Mouse (Mus musculus) MEL (cell line): Measurements from ENCODE around the gene H2-Q1.

Experiments
- CHD2 ChIP-seq: IDR thresholded peaks from 2 replicates; pipeline ENCODE4 v1.6.1; 2011; ENCODE audit warnings: low read length, improper control_type of control experiment
- CTCF ChIP-seq, 3 experiments: IDR thresholded peaks in 2 of 3; conservative IDR thresholded peaks in 1 of 3; 2 replicates each; pipeline ENCODE4 v1.5.1; 2011 to 2012; ENCODE audit warnings: low read length in 3 of 3, low read depth in 2 of 3, mild to moderate bottlenecking in 2 of 3, improper control_type of control experiment in 1 of 3, inconsistent platforms in 1 of 3, mixed read lengths in 1 of 3, moderate library complexity in 1 of 3; ENCODE audit not compliant: control insufficient read depth in 1 of 3, insufficient read depth in 1 of 3, poor library complexity in 1 of 3, severe bottlenecking in 1 of 3
- E2F4 ChIP-seq: IDR thresholded peaks from 2 replicates; pipeline ENCODE4 v1.6.1; 2011; ENCODE audit warnings: low read depth, low read length, improper control_type of control experiment, borderline replicate concordance
- EP300 ChIP-seq, 2 experiments: IDR thresholded peaks; 2 replicates each; pipeline ENCODE4 v1.6.1; 2011; ENCODE audit warnings: improper control_type of control experiment in 2 of 2, low read length in 2 of 2, low read depth in 1 of 2, mild to moderate bottlenecking in 1 of 2
- ETS1 ChIP-seq: IDR thresholded peaks from 2 replicates; pipeline ENCODE4 v1.6.1; 2012; ENCODE audit warnings: low read depth, mild to moderate bottlenecking, inconsistent platforms, low read length, improper control_type of control experiment, moderate library complexity
- POLR2A ChIP-seq, 2 experiments: IDR thresholded peaks; 2 replicates each; pipeline ENCODE4 v1.6.1; 2011 to 2012; ENCODE audit warnings: low read length in 2 of 2, mild to moderate bottlenecking in 2 of 2, control low read depth in 1 of 2, improper control_type of control experiment in 1 of 2, low read depth in 1 of 2, moderate library complexity in 1 of 2; ENCODE audit not compliant: control insufficient read depth in 1 of 2, insufficient read depth in 1 of 2, poor library complexity in 1 of 2
- RAD21 ChIP-seq: IDR thresholded peaks from 2 replicates; pipeline ENCODE4 v1.6.1; 2011; ENCODE audit warnings: mild to moderate bottlenecking, low read depth, low read length, improper control_type of control experiment
- SMC3 ChIP-seq: IDR thresholded peaks from 2 replicates; pipeline ENCODE4 v1.6.1; 2011; ENCODE audit warnings: low read depth, low read length, improper control_type of control experiment
- TAL1 ChIP-seq: IDR thresholded peaks from 2 replicates; pipeline ENCODE4 v1.6.1; 2012; ENCODE audit warnings: mild to moderate bottlenecking, inconsistent platforms, low read length, moderate library complexity, mixed read lengths
- USF1 ChIP-seq: IDR thresholded peaks from 2 replicates; pipeline ENCODE4 v1.6.1; 2014; ENCODE audit warnings: low read depth, mild to moderate bottlenecking, inconsistent platforms, low read length, improper control_type of control experiment, moderate library complexity

DNA sequence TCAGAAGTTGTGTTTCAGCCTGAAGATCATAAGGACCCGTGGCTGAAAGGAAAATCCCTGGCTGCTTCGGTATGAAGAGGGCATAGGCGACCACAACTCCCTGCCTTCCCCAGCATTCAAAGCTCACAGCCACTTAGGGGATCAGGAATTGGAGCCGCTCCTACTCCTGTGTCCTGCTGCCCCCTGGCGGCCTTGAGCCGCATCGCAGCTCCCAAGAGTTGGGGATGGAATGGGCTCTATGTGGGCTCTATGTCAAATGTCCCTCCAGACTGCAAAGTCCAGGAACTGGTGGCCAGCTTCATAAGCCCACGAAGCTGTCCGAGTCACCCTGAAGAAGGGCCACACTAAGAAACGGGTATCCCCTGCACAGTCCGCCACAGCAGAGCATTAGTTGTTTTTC, 45.4 kb upstream of the H2-Q1 start:
- TF ChIP-seq TAL1: no peak
- TF ChIP-seq E2F4: no peak
- no peak for TF ChIP-seq POLR2A (IDR thresholded peaks at IDR 0.05; ENCODE audit: control insufficient read depth in 1 of 2, insufficient read depth in 1 of 2, low read depth in 1 of 2, low read length in 2 of 2, poor library complexity in 1 of 2)
- TF ChIP-seq CTCF (IDR thresholded peaks at IDR 0.05 in 2 of 3, conservative IDR thresholded peaks at IDR 0.05 in 1 of 3; ENCODE audit: control insufficient read depth in 1 of 3, insufficient read depth in 1 of 3, low read depth in 2 of 3, low read length in 3 of 3, poor library complexity in 1 of 3, severe bottlenecking in 1 of 3): peak; percentile 80 to 97 (median 89)
- 0 out of 2 replicates have a peak, but pooled peaks have one; percentile 22 for TF ChIP-seq USF1
- peak; percentile 80 for TF ChIP-seq RAD21
- TF ChIP-seq SMC3: peak; percentile 90
- no peak for TF ChIP-seq CHD2
- no peak for TF ChIP-seq ETS1
- TF ChIP-seq EP300 (IDR thresholded peaks at IDR 0.05; ENCODE audit: low read depth in 1 of 2, low read length in 2 of 2): no peak
